Mouse (Mus musculus) midbrain, postnatal 0 days (tissue): Measurements from ENCODE around the gene Cenpj. TPM values are rescaled to one million over a fixed set of nuclear protein-coding genes. Genes with fewer than 3 reads are reported as not detected.
A peak's percentile ranks its signal among the peaks of the same experiment; 100 is the strongest.

Experiments
- ATAC-seq: fragments of 200-750 bp; cut with Nextera tagmentation; 2 replicates; pipeline ENCODE4 v1.8.0; 2017; ENCODE audit warnings: moderate number of reproducible peaks, mild to moderate bottlenecking, moderate TSS enrichment, moderate library complexity; ENCODE audit not compliant: low FRiP score
- DNase-seq: peaks from one replicate; pipeline ENCODE4 v3.0.0-alpha.2; 2015; ENCODE audit warnings: low spot score
- H3K27ac ChIP-seq: fragments of 300-500 bp; sonication (generic); 2 replicates; pipeline ENCODE4 v1.5.1; 2014; ENCODE audit warnings: low read depth, mild to moderate bottlenecking, low read length, mixed read lengths
- H3K27me3 ChIP-seq: fragments of 300-500 bp; sonication (generic); 2 replicates; pipeline ENCODE4 v1.6.1; 2014; ENCODE audit warnings: low read length, control low read depth, mixed read lengths; ENCODE audit not compliant: insufficient read depth
- H3K36me3 ChIP-seq: fragments of 300-500 bp; sonication (generic); 2 replicates; pipeline ENCODE4 v1.6.1; 2014; ENCODE audit warnings: low read length, control low read depth, mixed read lengths; ENCODE audit not compliant: insufficient read depth
- H3K4me1 ChIP-seq: fragments of 300-500 bp; sonication (generic); 2 replicates; pipeline ENCODE4 v1.6.1; 2014; ENCODE audit warnings: mild to moderate bottlenecking, control low read depth, antibody characterized with exemption, low read length, mixed read lengths; ENCODE audit not compliant: insufficient read depth
- H3K4me2 ChIP-seq: fragments of 300-500 bp; sonication (generic); 2 replicates; pipeline ENCODE4 v1.6.1; 2014; ENCODE audit warnings: low read depth, mild to moderate bottlenecking, low read length, mixed read lengths; ENCODE audit not compliant: poor library complexity, severe bottlenecking
- H3K4me3 ChIP-seq: fragments of 300-500 bp; sonication (generic); 2 replicates; pipeline ENCODE4 v1.5.1; 2014; ENCODE audit warnings: low read depth, mild to moderate bottlenecking, low read length, moderate library complexity
- H3K9ac ChIP-seq: fragments of 300-500 bp; sonication (generic); replicated peaks from 2 replicates; pipeline ENCODE4 v1.6.1; 2014; ENCODE audit warnings: mild to moderate bottlenecking, low read length, moderate library complexity, mixed read lengths; ENCODE audit not compliant: poor library complexity, severe bottlenecking
- H3K9me3 ChIP-seq: fragments of 300-500 bp; sonication (generic); 2 replicates; pipeline ENCODE4 v1.6.1; 2016; ENCODE audit warnings: low read length, control low read depth
- CTCF ChIP-seq: IDR thresholded peaks from 2 replicates; pipeline ENCODE4 v1.5.1; 2016; ENCODE audit warnings: antibody characterized with exemption, mild to moderate bottlenecking
- WGBS: fragments of 180-500 bp; shearing (Covaris S2); extraction: QIAGEN DNeasy Blood & Tissue Kit; methylation state at CpG from one replicate; pipeline ENCODE4 v1.1.7; 2014; 5-methylcytosine and 5-hydroxymethylcytosine counted together
- polyA plus RNA-seq: library from polyadenylated mRNA; unstranded; fragments of >200 nt; fragmentation: Nextera tagmentation; extraction: Ambion mirVana; gene quantifications from 2 replicates; pipeline ENCODE4 v1.2.1, GENCODE M21; 2015
- total RNA-seq: library from RNA; depleted of rRNA; stranded (reverse); fragments of >200 nt; gene quantifications from 2 replicates; pipeline ENCODE4 v1.2.3, GENCODE M21; 2014; rRNA removed

The Cenpj gene
- total RNA-seq, result 1.9 and 2.0 TPM in 2 replicates
- 2.8 TPM in 2 replicates for polyA plus RNA-seq

DNA sequence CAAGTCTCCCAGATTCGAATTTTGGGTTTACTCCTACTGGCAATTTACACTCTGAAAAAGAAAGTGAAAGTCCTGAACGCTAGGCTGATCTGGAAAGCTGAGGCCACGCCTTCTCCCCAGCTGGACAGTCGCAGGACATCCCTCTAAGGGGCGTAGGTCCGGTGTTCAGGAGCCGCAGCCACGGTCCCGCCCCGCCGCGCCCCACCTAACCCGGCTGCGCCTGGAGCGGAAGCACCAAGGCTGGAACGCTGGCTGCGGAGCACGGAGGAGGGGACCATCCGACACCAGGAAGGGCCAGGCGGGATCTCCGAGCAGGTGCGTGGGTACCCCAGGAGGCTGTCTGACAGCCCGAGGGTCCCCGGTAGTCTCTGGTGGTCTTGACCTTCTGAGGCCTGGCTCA is at the start of gene Cenpj, which contains the start of gene Parp4:
TSS of gene Cenpj (minus strand) at position 10 of the 400 bp plus-strand sequence.
TSS of gene Parp4 (plus strand) at position 204 of the 400 bp plus-strand sequence.
- H3K4me3 ChIP-seq, result peak within 1 kb of the TSS; percentile 44
- 0 out of 2 replicates have a peak within 1 kb of the TSS, but pooled peaks have one; percentile 14 for H3K9ac ChIP-seq
- no peak for ATAC-seq
- peak; percentile 49 for DNase-seq
- TF ChIP-seq CTCF, result no peak
- WGBS, result 3% methylated on average over 24 of the region's 24 CpGs
- 0 out of 2 replicates have a peak, but pooled peaks cover 3% of the 10 kb centered on the region for H3K4me1 ChIP-seq
- no peaks in the 10 kb centered on the region for H3K36me3 ChIP-seq
- peak within 1 kb of the TSS; percentile 59 for H3K4me2 ChIP-seq
- H3K9me3 ChIP-seq, result no peaks in the 10 kb centered on the region
- no peaks in the 10 kb centered on the region for H3K27me3 ChIP-seq
- H3K27ac ChIP-seq, result no peak within 1 kb of the TSS

GRCm38 (mm10) chr14:56620425-56620824 is 45.2 kb upstream of the Cenpj start:
- Histone ChIP-seq H3K9ac (no peak overlapping the region), H3K27me3 (no peaks in the 10 kb centered on the region), H3K4me2 (no peak overlapping the region), H3K36me3 (no peaks in the 10 kb centered on the region), H3K4me3 (no peak overlapping the region), H3K4me1 (no peaks in the 10 kb centered on the region), H3K27ac (no peak overlapping the region), H3K9me3 (no peaks in the 10 kb centered on the region)
- 91% methylated on average over 8 of the region's 8 CpGs for WGBS
- no peak for ATAC-seq
- no peak for TF ChIP-seq CTCF
- no peak for DNase-seq

DNA sequence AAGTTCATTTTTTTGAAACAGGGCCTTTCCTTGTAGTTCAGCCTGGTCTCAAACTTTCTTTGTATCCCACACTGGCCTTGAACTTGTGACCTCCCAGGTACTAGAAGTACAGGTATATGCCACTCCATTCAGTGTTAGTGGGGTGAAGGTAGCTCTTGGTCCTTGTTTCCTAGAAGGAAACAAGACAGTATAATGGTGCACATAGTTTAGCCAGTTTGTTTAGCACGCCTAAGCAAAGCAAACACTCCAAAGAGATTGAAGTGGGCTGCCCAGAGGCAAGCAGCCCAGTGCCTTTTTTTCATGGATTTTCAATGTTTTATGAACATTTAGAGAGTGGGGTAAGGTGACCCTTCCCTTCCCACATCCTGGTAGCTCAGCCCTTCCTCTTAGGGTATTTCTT is 42.2 kb upstream of the Cenpj start:
- 82% methylated on average over 1 of the region's 1 CpGs for WGBS
- H3K9me3 ChIP-seq, result no peaks in the 10 kb centered on the region
- TF ChIP-seq CTCF, result no peak
- no peak for ATAC-seq
- H3K36me3 ChIP-seq, result no peaks in the 10 kb centered on the region
- no peak overlapping the region for H3K9ac ChIP-seq
- no peak overlapping the region for H3K27ac ChIP-seq
- H3K4me3 ChIP-seq, result no peak overlapping the region
- H3K4me1 ChIP-seq, result no peaks in the 10 kb centered on the region
- H3K4me2 ChIP-seq, result no peak overlapping the region
- H3K27me3 ChIP-seq, result no peaks in the 10 kb centered on the region
- DNase-seq, result no peak

- DNase-seq (no peak), ATAC-seq (no peak)
- no peaks in the 10 kb centered on the region for H3K27me3 ChIP-seq
- no peaks in the 10 kb centered on the region for H3K9me3 ChIP-seq
- no peak overlapping the region for H3K4me3 ChIP-seq
- no peak for TF ChIP-seq CTCF
- WGBS, result 89% methylated on average over 3 of the region's 3 CpGs
- no peaks in the 10 kb centered on the region for H3K36me3 ChIP-seq
- H3K4me1 ChIP-seq, result no peaks in the 10 kb centered on the region
- H3K27ac ChIP-seq, result no peak overlapping the region
- no peak overlapping the region for H3K9ac ChIP-seq
- H3K4me2 ChIP-seq, result no peak overlapping the region
Observed at GRCm38 (mm10) chr14:56613212-56613611, 38.0 kb upstream of the Cenpj start.

DNA sequence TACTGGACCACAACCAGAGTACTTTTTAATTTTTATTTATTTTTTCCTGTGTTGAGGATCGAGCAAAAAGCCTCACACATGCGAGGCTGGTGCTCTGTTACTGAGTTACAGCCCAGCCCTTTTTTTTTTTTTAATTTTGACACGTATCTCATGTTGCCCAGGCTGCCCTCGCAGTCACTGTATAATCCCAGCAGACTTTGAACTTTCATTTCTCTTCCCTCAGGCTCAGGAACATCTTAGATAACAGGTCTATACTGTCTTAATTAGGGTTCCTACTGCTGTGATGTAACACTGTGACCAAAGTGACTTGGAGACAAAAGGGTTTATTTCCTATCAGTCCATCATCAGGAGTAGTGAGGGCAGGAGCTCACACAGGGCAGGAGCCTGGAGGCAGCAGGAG is 29.9 kb upstream of the Cenpj start:
- H3K27me3 ChIP-seq, result no peaks in the 10 kb centered on the region
- H3K36me3 ChIP-seq, result no peaks in the 10 kb centered on the region
- no peaks in the 10 kb centered on the region for H3K4me1 ChIP-seq
- H3K4me3 ChIP-seq, result no peak overlapping the region
- H3K27ac ChIP-seq, result no peak overlapping the region
- H3K9me3 ChIP-seq, result no peaks in the 10 kb centered on the region
- 80% methylated on average over 4 of the region's 4 CpGs for WGBS
- H3K9ac ChIP-seq, result no peak overlapping the region
- H3K4me2 ChIP-seq, result no peak overlapping the region
- no peak for TF ChIP-seq CTCF
- ATAC-seq (no peak), DNase-seq (no peak)

DNA sequence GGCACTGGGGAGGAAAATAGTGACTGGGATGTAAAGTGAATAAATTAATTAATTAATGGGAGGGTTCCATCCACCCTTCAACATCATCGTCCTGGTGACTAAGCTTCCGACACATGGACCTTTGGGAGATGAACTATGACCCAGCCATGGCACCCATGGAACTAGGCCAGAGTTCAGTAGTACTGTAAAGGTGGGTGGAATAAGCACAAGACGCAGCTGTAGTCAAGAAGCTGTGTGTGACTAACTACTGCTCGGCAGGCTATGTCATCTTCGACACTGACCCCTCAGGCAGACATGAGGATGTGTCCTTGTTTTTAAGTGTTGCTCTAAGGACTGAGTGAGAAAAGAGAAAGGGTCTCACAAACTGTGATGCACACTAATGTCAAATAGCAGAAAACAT is 29.2 kb upstream of the Cenpj start:
- H3K36me3 ChIP-seq, result no peaks in the 10 kb centered on the region
- no peak overlapping the region for H3K4me3 ChIP-seq
- DNase-seq (no peak), ATAC-seq (no peak)
- no peak for TF ChIP-seq CTCF
- WGBS, result 92% methylated on average over 5 of the region's 5 CpGs
- no peaks in the 10 kb centered on the region for H3K4me1 ChIP-seq
- H3K9ac ChIP-seq, result no peak overlapping the region
- H3K9me3 ChIP-seq, result no peaks in the 10 kb centered on the region
- H3K4me2 ChIP-seq, result no peak overlapping the region
- no peak overlapping the region for H3K27ac ChIP-seq
- no peaks in the 10 kb centered on the region for H3K27me3 ChIP-seq
